Mouse (Mus musculus) granulocyte monocyte progenitor cell, adult 5-6 weeks (primary cell): Measurements from ENCODE around the gene Gnat1. TPM values are rescaled to one million over a fixed set of nuclear protein-coding genes. Genes with fewer than 3 reads are reported as not detected.

Source experiments
- ATAC-seq: replicated peaks from 2 replicates; pipeline ENCODE4 v1.8.0; 2016; ENCODE audit warnings: mild to moderate bottlenecking, moderate TSS enrichment, inconsistent platforms; ENCODE audit not compliant: poor library complexity, severe bottlenecking
- total RNA-seq, 2 experiments: library from RNA; stranded (forward) in 1 of 2; stranded (reverse) in 1 of 2; fragments of 200-712, 200-1000 nt in 1 of 2; fragments of >200 nt in 1 of 2; fragmentation: Nextera tagmentation in 1 of 2; gene quantifications; 2 replicates each; pipeline ENCODE4 v1.2.3; 2014 to 2017

The Gnat1 gene
- total RNA-seq, 2 experiments from 2014 or later = not detected

GRCm38 (mm10) chr9:107630576-107630975, 48.9 kb downstream of the Gnat1 start:
- ATAC-seq = no peak

GRCm38 (mm10) chr9:107629901-107630425, 49.5 kb downstream of the Gnat1 start:
- ATAC-seq = no peak

- ATAC-seq = no peak
These were observed 50.1 kb downstream of the Gnat1 start for GRCm38 (mm10) chr9:107629411-107629730.

GRCm38 (mm10) chr9:107628721-107629410, 50.6 kb downstream of the Gnat1 start:
- ATAC-seq = peak; percentile 64

GRCm38 (mm10) chr9:107627387-107628255, 51.9 kb downstream of the Gnat1 start:
- ATAC-seq = no peak

- peak; percentile 30 for ATAC-seq
These were observed 52.7 kb downstream of the Gnat1 start for GRCm38 (mm10) chr9:107626844-107627277.

- no peak for ATAC-seq
These were observed 53.2 kb downstream of the Gnat1 start for GRCm38 (mm10) chr9:107626158-107626843.

- no peak for ATAC-seq
These were observed 54.0 kb downstream of the Gnat1 start for GRCm38 (mm10) chr9:107625351-107626128.

GRCm38 (mm10) chr9:107624951-107625350, 54.6 kb downstream of the Gnat1 start:
- ATAC-seq = peak; percentile 1; the same call in 1 of the 2 replicates

GRCm38 (mm10) chr9:107624539-107624938, 55.0 kb downstream of the Gnat1 start:
- peak; percentile 70 for ATAC-seq

Other genes with a start within 250 kb of the Gnat1 start
- 12.2 and 13.7 TPM in 2 replicates for gene Tmem115, start 145.8 kb downstream of the Gnat1 start, total RNA-seq (2014; fragmentation: Nextera tagmentation)
- gene Tmem115, start 145.8 kb downstream of the Gnat1 start, total RNA-seq (2017) = 12.1 and 12.5 TPM in 2 replicates
- gene Cyb561d2, start 137.5 kb downstream of the Gnat1 start, total RNA-seq (2014; fragmentation: Nextera tagmentation) = 21.2 and 31.0 TPM in 2 replicates
- gene Cyb561d2, start 137.5 kb downstream of the Gnat1 start, total RNA-seq (2017) = 13.2 and 13.9 TPM in 2 replicates
- gene Nprl2, start 137.5 kb downstream of the Gnat1 start, total RNA-seq (2014; fragmentation: Nextera tagmentation) = 11.3 and 16.7 TPM in 2 replicates
- gene Nprl2, start 137.5 kb downstream of the Gnat1 start, total RNA-seq (2017) = 11.3 and 14.3 TPM in 2 replicates
- not detected in 2 replicates for gene Zmynd10, start 132.4 kb downstream of the Gnat1 start, total RNA-seq (2014; fragmentation: Nextera tagmentation)
- gene Zmynd10, start 132.4 kb downstream of the Gnat1 start, total RNA-seq (2017) = not detected in 2 replicates
- gene Rassf1, start 128.2 kb downstream of the Gnat1 start, total RNA-seq (2014; fragmentation: Nextera tagmentation) = 40.2 and 42.2 TPM in 2 replicates
- 34.1 and 36.7 TPM in 2 replicates for gene Rassf1, start 128.2 kb downstream of the Gnat1 start, total RNA-seq (2017)
- 22.8 and 34.5 TPM in 2 replicates for gene Tusc2, start 116.5 kb downstream of the Gnat1 start, total RNA-seq (2014; fragmentation: Nextera tagmentation)
- gene Tusc2, start 116.5 kb downstream of the Gnat1 start, total RNA-seq (2017) = 10.8 and 13.2 TPM in 2 replicates
- gene Hyal2, start 111.8 kb downstream of the Gnat1 start, total RNA-seq (2014; fragmentation: Nextera tagmentation) = 6.2 and 11.6 TPM in 2 replicates
- 3.0 and 5.3 TPM in 2 replicates for gene Hyal2, start 111.8 kb downstream of the Gnat1 start, total RNA-seq (2017)
- gene Hyal1, start 102.8 kb downstream of the Gnat1 start, total RNA-seq (2014; fragmentation: Nextera tagmentation) = 1.4 and 4.9 TPM in 2 replicates
- gene Hyal1, start 102.8 kb downstream of the Gnat1 start, total RNA-seq (2017) = 0.56 and 1.0 TPM in 2 replicates
- gene Naa80, start 100.8 kb downstream of the Gnat1 start, total RNA-seq (2014; fragmentation: Nextera tagmentation) = 7.1 and 18.2 TPM in 2 replicates
- 5.5 and 8.2 TPM in 2 replicates for gene Naa80, start 100.8 kb downstream of the Gnat1 start, total RNA-seq (2017)
- gene Hyal3, start 98.9 kb downstream of the Gnat1 start, total RNA-seq (2014; fragmentation: Nextera tagmentation) = 0.34 TPM in 1 of 2 replicates, not detected in the other
- 0.26 and 0.46 TPM in 2 replicates for gene Hyal3, start 98.9 kb downstream of the Gnat1 start, total RNA-seq (2017)
- 89.9 and 105 TPM in 2 replicates for gene Ifrd2, start 92.1 kb downstream of the Gnat1 start, total RNA-seq (2014; fragmentation: Nextera tagmentation)
- 46.9 and 76.8 TPM in 2 replicates for gene Ifrd2, start 92.1 kb downstream of the Gnat1 start, total RNA-seq (2017)
- not detected in 2 replicates for gene Sema3b, start 70.5 kb downstream of the Gnat1 start, total RNA-seq (2014; fragmentation: Nextera tagmentation)
- not detected in 2 replicates for gene Sema3b, start 70.5 kb downstream of the Gnat1 start, total RNA-seq (2017)
- gene Gnai2, start 44.3 kb downstream of the Gnat1 start, total RNA-seq (2014; fragmentation: Nextera tagmentation) = 410 and 448 TPM in 2 replicates
- 395 and 452 TPM in 2 replicates for gene Gnai2, start 44.3 kb downstream of the Gnat1 start, total RNA-seq (2017)
- gene Slc38a3, start 10.2 kb downstream of the Gnat1 start, total RNA-seq (2014; fragmentation: Nextera tagmentation) = not detected in 2 replicates
- gene Slc38a3, start 10.2 kb downstream of the Gnat1 start, total RNA-seq (2017) = not detected in 2 replicates
- 2.6 TPM in 1 of 2 replicates, not detected in the other for gene Sema3f, start 30.8 kb upstream of the Gnat1 start, total RNA-seq (2014; fragmentation: Nextera tagmentation)
- gene Sema3f, start 30.8 kb upstream of the Gnat1 start, total RNA-seq (2017) = not detected in 2 replicates
- 133 and 165 TPM in 2 replicates for gene Rbm5, start 91.3 kb upstream of the Gnat1 start, total RNA-seq (2014; fragmentation: Nextera tagmentation)
- 157 and 164 TPM in 2 replicates for gene Rbm5, start 91.3 kb upstream of the Gnat1 start, total RNA-seq (2017)
- 99.9 and 115 TPM in 2 replicates for gene Rbm6, start 193.5 kb upstream of the Gnat1 start, total RNA-seq (2014; fragmentation: Nextera tagmentation)
- gene Rbm6, start 193.5 kb upstream of the Gnat1 start, total RNA-seq (2017) = 110 and 125 TPM in 2 replicates
- gene Mon1a, start 208.4 kb upstream of the Gnat1 start, total RNA-seq (2014; fragmentation: Nextera tagmentation) = 6.1 and 9.3 TPM in 2 replicates
- 16.5 and 19.5 TPM in 2 replicates for gene Mon1a, start 208.4 kb upstream of the Gnat1 start, total RNA-seq (2017)
- not detected in 2 replicates for gene Mst1r, start 227.2 kb upstream of the Gnat1 start, total RNA-seq (2014; fragmentation: Nextera tagmentation)
- 0.26 and 6.3 TPM in 2 replicates for gene Mst1r, start 227.2 kb upstream of the Gnat1 start, total RNA-seq (2017)
- gene Actl11, start 248.8 kb upstream of the Gnat1 start, total RNA-seq (2014; fragmentation: Nextera tagmentation) = not detected in 2 replicates
- not detected in 2 replicates for gene Actl11, start 248.8 kb upstream of the Gnat1 start, total RNA-seq (2017)